Mouse (Mus musculus) left cerebral cortex, postnatal 36 days (tissue): ENCODE measurements around the gene Clasp1. TPM values are rescaled to one million over a fixed set of nuclear protein-coding genes. Genes with fewer than 3 reads are reported as not detected.

Experiments
- DNase-seq, 2 experiments: peaks; one replicate each; pipeline ENCODE4 v3.0.0; 2021 to 2022; ENCODE audit warnings: low spot score in 2 of 2, mixed read lengths in 1 of 2
- intact Hi-C: fragments of 180-260 bp; cut with DNase I; formaldehyde crosslinking; loops from one replicate; pipeline ENCODE4 v1.15.1; 2025
- total RNA-seq, 2 experiments: library from RNA; stranded (reverse); gene quantifications; 2 replicates each; pipeline ENCODE4 v1.2.3; 2021

Clasp1 gene
- total RNA-seq, 2 experiments from 2014 or later, result 104 to 125 TPM

GRCm38 (mm10) chr1:118625921-118626320, 237.1 kb downstream of the Clasp1 start:
- no peak for DNase-seq
- intact Hi-C loops, result no loop called here

DNA sequence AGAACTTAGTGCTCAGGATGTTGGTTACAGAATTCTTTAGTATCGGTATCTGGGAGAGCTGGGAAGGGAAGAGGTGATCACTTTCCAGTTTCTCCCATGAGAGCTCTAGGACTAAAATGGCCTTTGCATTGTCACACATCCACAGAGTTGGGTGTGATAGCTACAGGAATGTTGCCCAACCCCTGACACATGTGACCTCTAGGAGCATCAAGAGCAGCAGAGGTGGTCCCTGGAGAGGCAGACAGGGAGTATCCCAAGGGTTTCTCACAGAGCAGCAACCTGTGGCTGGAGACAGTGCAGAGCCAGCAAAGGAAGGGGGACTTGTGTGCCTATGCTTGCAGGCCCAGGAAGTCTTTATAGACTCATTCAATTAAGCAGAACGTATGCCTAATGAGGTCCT, 237.6 kb downstream of the Clasp1 start:
- DNase-seq, result no peak
- intact Hi-C loops, result no loop called here

- DNase-seq, result peak; percentile 32 to 40
Observed at GRCm38 (mm10) chr1:118627781-118628464, 239.1 kb downstream of the Clasp1 start, which contains the start of gene Tfcp2l1. TSS of gene Tfcp2l1 (plus strand) at chr1:118627945.

DNA sequence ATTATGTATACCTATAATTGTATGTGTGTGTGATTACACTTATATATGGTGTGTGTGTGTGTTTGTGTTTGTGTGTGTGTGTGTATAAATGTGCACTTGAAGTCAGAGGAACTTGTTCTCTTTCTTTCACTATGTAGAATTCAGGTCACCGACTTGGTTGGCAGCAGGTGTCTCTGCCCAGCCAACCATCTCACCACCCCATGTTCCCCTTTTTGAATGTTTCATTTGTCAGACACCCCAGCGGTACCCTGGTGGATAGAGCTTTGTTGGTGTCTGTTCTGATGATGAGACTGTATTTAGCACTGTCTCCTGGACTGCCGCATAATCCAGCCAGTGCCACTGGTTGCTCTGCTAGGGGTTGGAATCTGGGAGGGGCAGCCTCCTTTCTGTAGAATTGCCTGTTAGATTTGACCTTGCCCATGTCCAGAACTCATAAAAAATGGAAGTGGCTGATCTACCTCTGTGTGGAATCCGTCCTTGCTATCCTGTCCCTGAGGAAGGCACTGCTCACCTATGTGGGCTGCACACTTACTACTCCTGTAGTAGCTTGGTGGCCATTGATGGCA, 244.6 kb downstream of the Clasp1 start:
- intact Hi-C loops, result no loop called here

More at GRCm38 (mm10) chr1:118627781-118628464, 239.1 kb downstream of the Clasp1 start, which contains the start of gene Tfcp2l1:
- intact Hi-C loops, result no loop called here

GRCm38 (mm10) chr1:118642296-118642999, 253.6 kb downstream of the Clasp1 start:
- no peak for DNase-seq
- intact Hi-C loops, result no loop called here

More for the DNA sequence above, 244.6 kb downstream of the Clasp1 start:
- no peak for DNase-seq

DNA sequence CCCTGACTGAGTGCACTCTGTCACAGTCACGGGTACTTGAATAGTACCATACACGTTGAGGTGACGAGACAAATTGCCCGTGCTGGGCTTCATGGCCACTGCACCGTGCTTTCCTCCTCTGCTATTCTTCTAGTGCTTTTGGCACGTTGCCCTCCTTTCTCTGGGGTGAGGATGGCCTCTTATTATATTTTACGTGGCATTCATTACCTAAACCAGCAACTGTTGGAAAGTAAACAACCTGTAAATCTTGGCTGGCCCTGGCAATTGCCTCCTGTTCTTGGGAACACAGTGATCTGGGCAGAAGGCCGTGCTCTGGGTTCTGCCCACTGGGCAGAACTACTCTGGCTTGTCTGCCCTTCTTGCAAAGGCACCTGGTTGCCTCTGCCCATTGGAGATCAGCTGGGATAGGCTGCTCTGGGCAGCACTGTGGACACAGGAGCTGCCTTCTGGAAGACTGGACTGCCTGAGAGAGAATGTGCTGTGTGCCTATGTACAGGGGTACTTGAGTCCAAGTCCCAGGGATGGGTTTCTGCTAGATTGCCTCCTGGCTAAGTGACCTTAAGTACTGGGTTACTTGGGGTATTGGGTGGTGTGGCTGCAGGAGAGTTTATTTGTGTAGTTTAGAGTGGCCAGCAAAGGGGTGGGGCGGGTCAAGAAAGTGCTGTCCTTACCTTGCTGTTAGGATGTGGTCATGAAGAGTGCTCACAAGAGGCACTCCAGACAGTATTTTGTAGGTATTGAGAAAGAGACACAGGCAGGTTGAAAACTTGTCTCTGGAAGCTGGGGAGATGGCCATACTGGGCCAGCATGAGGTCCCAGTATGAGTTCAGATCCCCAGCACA, 254.5 kb downstream of the Clasp1 start:
- intact Hi-C loops, result no loop called here

DNA sequence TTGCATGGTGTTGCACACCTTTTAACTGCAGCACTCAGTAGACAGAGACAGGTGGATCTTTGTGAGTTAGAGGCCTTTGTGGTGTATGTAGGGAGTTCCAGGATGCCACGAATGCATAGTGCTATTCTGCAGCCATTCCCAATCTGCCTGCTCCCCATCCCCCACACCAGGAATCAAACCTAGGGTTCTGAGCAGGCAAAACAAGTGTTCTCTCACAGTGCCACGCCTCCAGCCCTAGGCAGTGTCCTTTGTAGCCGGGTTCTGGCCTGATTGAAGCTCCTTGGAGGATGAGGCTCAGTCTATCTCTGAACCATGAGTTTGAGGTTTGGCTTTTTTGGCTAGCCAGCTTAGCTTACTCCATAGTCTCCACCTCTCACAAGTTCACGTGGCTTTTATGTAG, 256.8 kb downstream of the Clasp1 start:
- no peak for DNase-seq
- intact Hi-C loops, result no loop called here

More for the DNA sequence above, 254.5 kb downstream of the Clasp1 start:
- DNase-seq, result no peak

DNA sequence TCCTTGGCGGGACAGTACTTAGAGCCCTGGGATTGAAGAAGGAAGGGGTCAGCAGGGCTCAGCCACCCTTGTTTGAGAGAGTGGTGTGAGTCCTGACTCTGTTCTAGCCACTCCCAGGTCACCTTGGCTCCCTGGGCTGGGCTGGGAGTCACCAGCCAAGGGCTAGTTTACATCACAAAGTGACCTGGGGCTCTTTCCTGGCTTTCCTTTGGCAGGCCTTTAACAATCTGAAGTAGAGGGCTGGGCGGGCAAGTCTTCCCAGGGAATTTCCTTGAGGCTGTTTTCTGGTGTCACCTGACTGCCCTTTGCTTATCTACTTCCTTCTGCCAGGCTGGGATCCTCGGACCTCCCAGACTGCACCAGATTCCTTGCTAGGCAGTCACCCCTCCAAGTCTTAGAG, 259.2 kb downstream of the Clasp1 start:
- intact Hi-C loops, result no loop called here
- no peak for DNase-seq

- intact Hi-C loops, result no loop called here
- no peak for DNase-seq
Observed at GRCm38 (mm10) chr1:118649933-118650770, 261.3 kb downstream of the Clasp1 start.

- DNase-seq, result no peak
- intact Hi-C loops, result no loop called here
Observed at GRCm38 (mm10) chr1:118650771-118651080, 261.9 kb downstream of the Clasp1 start.

DNA sequence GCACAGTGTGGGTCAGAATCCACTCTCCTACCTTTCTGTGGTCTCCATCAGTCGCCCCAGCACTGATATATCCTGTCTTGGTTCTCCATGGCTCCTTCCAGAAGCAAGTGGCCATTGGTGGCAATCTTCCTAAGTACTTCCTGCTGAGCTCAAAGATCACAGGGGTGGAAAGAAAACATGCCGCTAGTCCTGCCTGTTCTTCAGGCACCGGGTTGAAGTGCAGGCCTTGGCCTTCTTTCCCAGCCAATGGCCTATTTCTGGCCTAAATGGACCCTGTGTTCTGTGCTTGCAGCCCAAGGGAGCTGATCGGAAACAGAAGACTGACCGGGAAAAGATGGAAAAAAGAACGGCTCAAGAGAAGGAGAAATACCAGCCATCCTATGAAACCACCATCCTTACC, 269.9 kb downstream of the Clasp1 start:
- intact Hi-C loops, result no loop called here
- DNase-seq, result no peak

GRCm38 (mm10) chr1:118660880-118661465, 272.1 kb downstream of the Clasp1 start:
- intact Hi-C loops, result no loop called here
- no peak for DNase-seq

Other genes with a start within 250 kb of the Clasp1 start
- not detected for gene Gm29106, start 212.5 kb upstream of the Clasp1 start, total RNA-seq
- gene Tsn, start 77.3 kb upstream of the Clasp1 start, total RNA-seq, result 100 to 1,000 TPM; 100 to 105 TPM
- gene Nifk, start 67.2 kb upstream of the Clasp1 start, total RNA-seq, result 10 to 100 TPM; 19.5 to 19.6 TPM
- 1 to 10 TPM; 2.5 to 2.9 TPM for gene Tfcp2l1, start 238.9 kb downstream of the Clasp1 start, total RNA-seq